Mouse (Mus musculus): Measurements from ENCODE around the gene Gm21885.

DNA sequence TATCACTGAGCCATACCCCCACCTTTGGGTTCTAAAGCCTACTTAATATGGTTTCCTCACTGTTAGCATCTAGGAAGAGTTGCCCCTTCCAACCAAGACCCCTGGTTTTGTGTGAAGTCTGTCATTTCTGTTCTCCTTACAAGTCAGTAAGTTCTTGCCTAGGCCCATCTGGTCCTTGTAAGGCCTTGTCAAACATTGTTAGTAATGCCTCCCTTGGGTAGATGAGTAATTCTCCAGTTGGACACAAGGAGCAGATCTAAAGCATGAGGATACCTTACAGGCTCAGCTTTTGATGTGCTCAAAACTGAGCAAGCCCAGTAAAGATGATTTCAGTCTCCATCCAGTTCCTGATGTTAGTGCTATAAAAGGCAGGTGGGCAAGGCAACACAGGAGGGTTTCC is 12.9 kb upstream of the Gm21885 start:
- no peak for TF ChIP-seq POLR2A (IDR thresholded peaks at IDR 0.05; ENCODE audit: borderline replicate concordance, low read depth, low read length)
- no peak for TF ChIP-seq CTCF (IDR thresholded peaks at IDR 0.05; ENCODE audit: low read depth, low read length)

Measured in bone marrow macrophage, adult 2 months (primary cell).